Mouse (Mus musculus): ENCODE results near the gene Gm5134. TPM values are rescaled to one million over a fixed set of nuclear protein-coding genes. Genes with fewer than 3 reads are reported as not detected.
A peak's percentile ranks its signal among the peaks of the same experiment; 100 is the strongest.

Gm5134 gene
- total RNA-seq, 2 experiments from 2014 or later: not detected

DNA sequence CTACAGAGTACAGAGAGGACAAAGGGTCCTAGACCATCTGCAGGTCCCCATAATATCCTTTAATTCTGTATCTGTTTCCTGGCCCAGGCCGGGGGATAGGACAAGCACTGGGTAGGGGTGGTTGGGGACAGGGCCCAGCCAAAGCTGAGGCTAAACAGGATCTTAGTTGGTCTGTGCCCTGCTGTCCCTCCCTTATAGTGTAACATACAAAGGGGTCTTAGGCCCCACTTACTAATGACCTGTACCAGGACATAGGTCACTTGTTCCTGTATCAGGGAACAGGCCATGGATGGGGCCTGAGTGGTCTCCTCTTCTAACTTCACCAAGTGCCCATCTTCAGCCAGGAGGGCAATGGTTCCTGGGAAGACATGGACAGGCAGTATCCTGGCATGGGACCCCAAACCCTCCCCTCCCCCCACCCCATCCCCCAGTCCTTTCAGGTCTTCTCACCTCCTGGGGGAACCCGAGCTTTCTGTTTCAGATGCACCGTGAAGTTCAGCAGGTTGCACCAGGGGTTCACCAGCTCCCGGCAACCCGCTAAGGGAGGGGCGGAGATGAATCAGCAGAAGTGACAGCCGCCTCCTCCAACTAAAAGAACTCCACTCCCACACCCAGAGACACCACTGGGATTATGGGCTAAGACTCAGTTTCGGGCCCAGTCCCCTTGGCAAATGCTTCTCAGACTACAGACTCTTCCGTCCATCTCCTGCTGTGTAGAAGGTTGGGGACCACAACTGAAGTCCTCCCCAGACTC, 14.7 kb upstream of the Gm5134 start:
- no peak for DNase-seq

DNA sequence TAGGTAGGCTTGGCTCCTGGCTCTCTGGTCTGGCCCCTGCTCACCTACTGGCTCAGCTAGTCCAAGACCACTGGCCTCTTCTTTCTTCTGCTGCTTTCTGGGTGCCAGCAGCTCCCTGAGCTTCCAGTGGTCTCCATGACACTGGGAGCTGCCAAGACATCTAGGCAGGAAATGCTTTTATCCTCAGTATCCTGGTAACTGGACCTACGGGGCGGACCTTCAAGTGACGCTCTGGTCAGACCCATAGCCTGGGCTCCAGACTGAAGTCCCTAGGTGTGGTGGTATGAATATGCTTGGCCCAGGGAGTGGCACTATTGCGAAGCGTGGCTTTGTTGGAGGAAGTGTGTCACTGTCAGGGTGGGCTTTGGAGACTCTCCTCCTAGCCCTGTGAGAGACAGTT, 13.8 kb upstream of the Gm5134 start, which contains the start of gene Gm867:
Gm867 (minus strand) TSS at position 153 of the 400 bp plus-strand sequence.
- DNase-seq: no peak

DNA sequence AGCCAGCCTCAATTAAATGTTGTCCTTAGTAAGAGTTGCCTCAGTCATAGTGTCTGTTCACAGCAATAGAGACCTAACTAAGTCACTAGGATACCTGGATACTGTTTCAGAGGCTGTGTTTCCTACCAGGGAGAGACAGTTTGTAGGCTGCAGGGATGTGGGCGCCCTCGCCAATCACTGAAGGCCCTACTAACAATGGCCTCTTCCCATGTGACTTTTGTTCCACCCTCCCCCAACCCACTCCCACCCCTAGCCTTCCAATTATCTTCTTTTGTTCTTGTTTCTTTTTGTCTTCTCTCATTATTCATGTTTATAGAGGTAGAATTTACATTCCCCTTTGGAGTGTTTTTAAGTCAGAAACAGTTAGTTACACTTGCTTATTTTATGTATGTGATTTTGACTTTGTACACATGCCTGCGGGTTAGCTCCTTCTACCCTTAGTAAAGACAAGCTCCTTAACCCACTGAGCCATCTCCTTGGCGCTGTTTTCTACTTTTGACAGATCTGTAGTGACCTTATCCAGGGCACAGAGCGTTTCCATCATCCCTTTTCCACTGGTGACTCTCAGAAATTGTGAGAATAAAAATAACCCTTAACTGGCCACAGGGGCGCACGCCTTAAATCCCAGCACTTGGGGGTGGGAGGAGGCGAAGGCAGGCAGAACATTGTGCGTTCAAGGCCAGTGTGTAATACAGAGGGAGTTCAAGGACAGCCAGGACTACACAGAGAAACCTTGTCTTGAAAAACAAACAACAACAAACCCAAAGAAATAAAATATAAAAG, 13.1 kb upstream of the Gm5134 start:
- DNase-seq: no peak

GRCm38 (mm10) chr10:75942736-75943477, 11.4 kb upstream of the Gm5134 start, which contains the start of gene Vpreb3:
Gene Vpreb3 (plus strand): TSS chr10:75943057.
- DNase-seq: no peak

- DNase-seq: no peak
Observed at GRCm38 (mm10) chr10:75944066-75944772, 10.1 kb upstream of the Gm5134 start.

GRCm38 (mm10) chr10:75945213-75945612, 9.1 kb upstream of the Gm5134 start:
- no peak for DNase-seq

- no peak for DNase-seq
Observed at GRCm38 (mm10) chr10:75945896-75946295, 8.4 kb upstream of the Gm5134 start.

- DNase-seq: no peak
Observed at GRCm38 (mm10) chr10:75948079-75948478, 6.2 kb upstream of the Gm5134 start.

DNA sequence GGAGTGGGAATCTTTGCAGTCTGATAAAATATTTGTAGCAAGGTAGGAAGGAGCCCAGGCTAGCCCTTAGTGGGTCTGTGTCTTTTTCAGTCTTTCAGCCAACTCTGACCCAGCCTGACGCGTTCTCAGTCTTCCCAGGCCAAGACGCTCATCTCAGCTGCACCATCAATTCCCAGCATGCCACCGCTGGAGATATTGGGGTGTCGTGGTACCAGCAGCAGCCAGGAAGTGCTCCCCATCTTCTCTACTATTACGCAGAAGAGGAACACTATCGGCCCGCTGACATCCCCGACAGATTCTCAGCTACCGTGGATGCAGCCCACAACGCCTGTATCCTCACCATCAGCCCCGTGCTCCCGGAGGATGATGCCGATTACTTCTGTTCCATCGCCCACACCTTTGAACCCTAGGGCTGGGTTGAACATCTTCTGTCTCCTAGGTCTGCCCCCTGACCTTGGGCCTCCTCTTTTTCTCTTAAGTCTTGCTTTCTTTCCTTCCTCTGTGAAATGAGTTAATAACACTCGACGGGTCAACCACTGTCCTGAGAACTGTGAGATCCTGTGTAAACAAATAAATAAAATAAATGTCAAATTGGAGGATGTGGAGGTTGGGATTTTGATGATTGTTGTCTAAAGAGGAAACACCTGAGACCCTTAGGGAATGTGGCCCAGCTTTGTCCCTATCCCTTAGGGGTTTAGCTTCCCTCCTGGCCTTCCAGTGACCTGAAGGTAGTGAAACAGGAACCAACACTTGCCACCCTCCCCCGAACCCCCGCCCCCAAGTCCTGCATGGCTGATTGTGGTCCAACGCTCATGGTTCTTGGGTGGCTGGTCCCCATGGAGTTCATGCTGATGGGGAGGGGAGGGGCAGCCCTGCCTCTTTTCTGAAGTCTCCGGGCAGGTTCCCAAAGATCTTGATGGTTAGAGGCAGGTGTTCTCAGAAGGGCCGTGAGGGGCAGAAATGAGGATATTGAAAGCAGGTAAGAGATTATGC, 5.0 kb upstream of the Gm5134 start:
- no peak for DNase-seq

GRCm38 (mm10) chr10:75950791-75951210, 3.5 kb upstream of the Gm5134 start:
- DNase-seq: no peak

- peak; percentile 57 for DNase-seq
Observed at GRCm38 (mm10) chr10:75951424-75952050, 2.8 kb upstream of the Gm5134 start.

GRCm38 (mm10) chr10:75973846-75974245, 19.5 kb downstream of the Gm5134 start:
- DNase-seq: no peak

DNA sequence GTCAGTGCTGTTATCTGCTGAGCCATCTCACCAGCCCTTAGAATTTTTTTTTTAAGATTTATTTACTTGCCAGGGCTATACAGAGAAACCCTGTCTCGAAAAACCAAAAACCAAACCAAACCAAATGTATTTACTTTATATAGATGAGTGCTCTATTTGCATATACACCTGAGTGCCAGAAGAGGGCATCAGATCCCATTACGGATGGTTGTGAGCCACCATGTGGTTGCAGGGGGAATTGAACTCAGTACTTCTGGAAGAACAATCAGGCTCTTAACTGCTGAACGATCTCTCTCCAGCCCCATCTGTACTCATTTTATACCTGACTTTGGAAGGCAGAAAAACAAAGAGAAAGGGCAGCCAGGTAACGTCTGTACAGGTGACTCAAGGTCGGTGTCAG, 20.9 kb downstream of the Gm5134 start:
- DNase-seq: peak; percentile 10

DNA sequence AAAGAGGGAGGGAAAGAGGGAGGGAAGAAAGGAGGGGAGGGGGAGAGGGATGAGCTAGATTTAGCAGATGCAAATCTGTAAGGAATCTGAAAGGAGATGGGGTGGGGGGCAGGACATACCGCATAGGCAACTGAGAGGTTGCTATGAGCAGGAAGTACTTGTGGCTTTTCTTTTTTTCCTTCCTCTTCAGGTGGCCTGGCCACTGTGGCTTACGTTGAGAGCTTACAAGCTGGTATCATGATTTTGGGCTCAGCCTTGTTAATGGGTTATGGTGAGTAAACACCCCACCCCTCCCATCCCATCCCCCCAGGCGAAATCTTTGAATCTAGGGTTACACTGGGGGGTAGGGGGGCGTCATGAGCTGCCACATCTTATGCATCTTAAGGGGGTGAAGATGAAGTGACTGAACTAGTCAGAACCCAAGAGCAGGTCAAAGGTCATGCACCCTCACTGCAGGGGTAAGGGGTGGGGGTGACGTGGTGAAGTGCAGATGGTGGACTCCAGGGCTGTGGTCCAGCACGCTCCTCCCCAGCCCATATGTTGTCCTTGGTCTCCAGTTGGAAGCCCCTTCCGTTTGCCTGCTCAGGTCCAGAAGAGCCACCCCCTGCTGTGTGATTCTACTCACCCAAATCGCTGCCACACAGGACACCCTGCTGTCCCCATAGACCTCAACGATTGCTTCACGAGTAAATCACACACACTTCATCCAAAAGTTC, 24.0 kb downstream of the Gm5134 start:
- DNase-seq: no peak

- no peak for DNase-seq
Observed at GRCm38 (mm10) chr10:75978835-75979157, 24.5 kb downstream of the Gm5134 start.

- no peak for DNase-seq
Observed at GRCm38 (mm10) chr10:75979432-75979831, 25.1 kb downstream of the Gm5134 start.

- DNase-seq: no peak
Observed at GRCm38 (mm10) chr10:75990430-75991042, 36.2 kb downstream of the Gm5134 start.

DNA sequence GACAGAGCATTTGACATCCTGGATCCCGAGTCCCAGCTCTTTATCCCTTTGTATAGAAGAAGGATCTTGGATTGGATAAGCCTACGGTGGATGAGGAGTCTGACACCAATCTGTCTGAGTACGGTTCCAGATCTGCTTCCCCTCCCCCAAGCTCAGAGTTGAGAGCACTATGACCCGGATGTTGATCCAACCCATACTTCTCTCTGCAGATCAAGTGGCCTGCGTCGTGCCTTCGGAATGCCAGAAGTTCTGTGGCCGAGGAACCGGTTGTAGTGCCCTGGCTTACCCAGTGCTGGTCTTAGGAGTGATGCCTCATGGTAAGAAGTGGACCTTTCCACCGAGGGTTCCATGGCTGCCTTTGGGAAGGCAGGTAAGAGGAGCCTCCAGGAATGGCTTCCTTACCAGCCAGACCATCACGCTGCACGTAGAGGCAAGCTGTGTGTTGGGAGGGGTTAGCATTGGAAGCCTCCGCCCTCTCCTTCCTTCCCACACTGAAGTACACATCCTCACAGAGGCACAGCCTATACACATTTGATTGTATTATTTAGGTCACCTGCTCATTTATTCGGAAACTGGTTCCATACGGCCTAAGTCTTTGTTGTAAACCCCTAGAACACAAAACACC, 39.4 kb downstream of the Gm5134 start:
- DNase-seq: no peak
